Mouse (Mus musculus) gastrocnemius, postnatal 14 days (tissue): ENCODE data around the gene Slc38a10. TPM values are rescaled to one million over a fixed set of nuclear protein-coding genes. Genes with fewer than 3 reads are reported as not detected.

Experiments
- DNase-seq: peaks from one replicate; pipeline ENCODE4 v3.0.0; 2021; ENCODE audit warnings: mixed read lengths
- intact Hi-C: fragments of 180-260 bp; cut with DNase I; formaldehyde crosslinking; loops from one replicate; pipeline ENCODE4 v1.15.1; 2025; ENCODE audit warnings: low total_unique reads
- total RNA-seq, 2 experiments: library from RNA; stranded (reverse); gene quantifications; 2 replicates each; pipeline ENCODE4 v1.2.3; 2021

Slc38a10 gene
- total RNA-seq, 2 experiments from 2014 or later = 56.1 to 60.8 TPM

- DNase-seq = no peak
- intact Hi-C loops = no loop called here
These were observed 2.8 kb downstream of the Slc38a10 start for GRCm38 (mm10) chr11:120148201-120148855.

- no peak for DNase-seq
- intact Hi-C loops = no loop called here
These were observed 7.2 kb downstream of the Slc38a10 start for GRCm38 (mm10) chr11:120143708-120144497.

- intact Hi-C loops = no loop called here
- DNase-seq = peak; percentile 57
These were observed 8.5 kb downstream of the Slc38a10 start for GRCm38 (mm10) chr11:120142601-120143051.

GRCm38 (mm10) chr11:120140255-120140654 lies 10.9 kb downstream of the Slc38a10 start:
- no peak for DNase-seq
- intact Hi-C loops = no loop called here

- no peak for DNase-seq
These were observed 11.8 kb downstream of the Slc38a10 start for GRCm38 (mm10) chr11:120139309-120139731.

GRCm38 (mm10) chr11:120137625-120138004 lies 13.5 kb downstream of the Slc38a10 start:
- no peak for DNase-seq
- intact Hi-C loops = no loop called here

More at GRCm38 (mm10) chr11:120139309-120139731, 11.8 kb downstream of the Slc38a10 start:
- intact Hi-C loops = no loop called here

- intact Hi-C loops = no loop called here
- DNase-seq = no peak
These were observed 14.1 kb downstream of the Slc38a10 start for GRCm38 (mm10) chr11:120136796-120137624.

GRCm38 (mm10) chr11:120136195-120136594 lies 15.0 kb downstream of the Slc38a10 start:
- intact Hi-C loops = no loop called here
- no peak for DNase-seq

- no peak for DNase-seq
- intact Hi-C loops = no loop called here
These were observed 16.2 kb downstream of the Slc38a10 start for GRCm38 (mm10) chr11:120134847-120135530.

- intact Hi-C loops = no loop called here
- DNase-seq = no peak
These were observed 17.0 kb downstream of the Slc38a10 start for GRCm38 (mm10) chr11:120134148-120134547.

GRCm38 (mm10) chr11:120129281-120129680 lies 21.9 kb downstream of the Slc38a10 start:
- no peak for DNase-seq
- intact Hi-C loops = no loop called here

GRCm38 (mm10) chr11:120126845-120127244 lies 24.3 kb downstream of the Slc38a10 start:
- intact Hi-C loops = no loop called here
- no peak for DNase-seq

- DNase-seq = no peak
These were observed 29.0 kb downstream of the Slc38a10 start for GRCm38 (mm10) chr11:120122126-120122525.

GRCm38 (mm10) chr11:120120642-120121420 lies 30.3 kb downstream of the Slc38a10 start:
- intact Hi-C loops = no loop called here
- DNase-seq = peak; percentile 60

More at GRCm38 (mm10) chr11:120122126-120122525, 29.0 kb downstream of the Slc38a10 start:
- intact Hi-C loops = no loop called here

GRCm38 (mm10) chr11:120119936-120120541 lies 31.1 kb downstream of the Slc38a10 start:
- intact Hi-C loops = no loop called here
- DNase-seq = no peak

GRCm38 (mm10) chr11:120119108-120119507 lies 32.0 kb downstream of the Slc38a10 start:
- intact Hi-C loops = no loop called here

GRCm38 (mm10) chr11:120117626-120118025 lies 33.5 kb downstream of the Slc38a10 start:
- no peak for DNase-seq
- intact Hi-C loops = no loop called here

More at GRCm38 (mm10) chr11:120119108-120119507, 32.0 kb downstream of the Slc38a10 start:
- DNase-seq = no peak
